Mouse (Mus musculus) left cerebral cortex, adult 2 months (tissue): ENCODE measurements at regions not wholly inside any gene's neighbourhood (a gene's known extent, or its start where the extent isn't known, plus 50 kb on each side); places are given as distances from the start of the nearest gene placed in this dataset.
A peak's percentile ranks its signal among the peaks of the same experiment; 100 is the strongest.
"Not testable (repeated sequence)": the region's sequence is repeated elsewhere in the genome, so short reads cannot be mapped to it uniquely, and the experiment has no call there.

ENCODE experiments used
- DNase-seq, 2 experiments: peaks; one replicate each; pipeline ENCODE4 v3.0.0; 2021 to 2022; ENCODE audit warnings: low spot score in 2 of 2, mixed read lengths in 1 of 2; ENCODE audit errors: extremely low spot score in 1 of 2
- H3K27ac ChIP-seq: fragments of 200-600 bp; 2 replicates; pipeline ENCODE4 v1.8.1; 2022
- H3K4me3 ChIP-seq: fragments of 200-600 bp; 2 replicates; pipeline ENCODE4 v1.8.1; 2022
- CTCF ChIP-seq: fragments of 200-600 bp; IDR thresholded peaks from 2 replicates; pipeline ENCODE4 v1.8.1; 2022; ENCODE audit warnings: antibody characterized with exemption, mild to moderate bottlenecking, moderate library complexity
- intact Hi-C: fragments of 180-260 bp; cut with DNase I; formaldehyde crosslinking; loops from one replicate; pipeline ENCODE4 v1.15.1; 2025

DNA sequence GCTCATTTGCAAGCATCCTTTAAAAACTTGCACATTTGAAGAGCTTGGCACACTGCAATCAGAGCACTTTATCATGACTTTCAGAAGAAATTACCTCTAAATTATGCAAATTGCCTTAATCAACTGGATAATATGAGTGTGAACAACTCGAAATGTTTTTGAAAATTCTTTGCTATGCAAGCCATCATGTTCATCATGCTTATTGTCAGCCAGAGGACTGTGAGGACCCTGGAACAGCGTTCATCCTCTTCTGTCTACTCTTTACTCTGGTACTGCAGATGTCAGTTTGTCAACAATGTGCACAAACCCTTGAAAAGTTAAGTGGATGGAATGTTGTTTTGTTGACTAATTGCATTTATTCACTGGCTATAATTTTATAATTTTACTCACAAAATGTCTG is 1899.9 kb upstream of the Slc39a10 start:
- no peak overlapping the region for H3K27ac ChIP-seq
- H3K4me3 ChIP-seq = no peak overlapping the region
- intact Hi-C loops = no loop called here
- no peak for DNase-seq
- TF ChIP-seq CTCF = no peak

DNA sequence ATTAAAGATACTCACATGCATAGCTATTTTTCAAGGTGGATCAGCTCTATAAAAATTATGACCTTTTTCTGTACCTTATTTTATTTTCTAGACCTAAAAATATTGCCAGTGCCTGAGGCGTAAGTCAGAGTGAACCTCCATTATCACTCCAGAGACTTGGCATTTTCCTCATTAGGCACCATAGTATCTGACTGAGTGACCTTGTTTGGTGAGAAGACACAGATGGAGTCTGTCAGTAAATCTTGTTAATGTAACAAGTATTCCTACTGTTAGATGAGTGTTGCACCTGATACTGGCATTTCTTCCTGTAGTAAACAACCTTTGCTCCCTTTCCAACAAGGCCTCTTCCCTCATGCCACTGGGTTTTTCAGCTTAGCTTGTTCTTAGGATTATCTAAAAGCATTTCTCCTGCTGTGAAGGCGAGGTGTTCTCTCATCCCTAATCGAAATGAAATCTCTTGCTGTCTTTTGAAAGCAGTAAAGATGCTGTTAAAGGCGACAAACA is 1860.7 kb upstream of the Slc39a10 start:
- H3K27ac ChIP-seq = no peak overlapping the region
- no peak overlapping the region for H3K4me3 ChIP-seq
- DNase-seq = no peak
- intact Hi-C loops = no loop called here
- TF ChIP-seq CTCF = no peak

DNA sequence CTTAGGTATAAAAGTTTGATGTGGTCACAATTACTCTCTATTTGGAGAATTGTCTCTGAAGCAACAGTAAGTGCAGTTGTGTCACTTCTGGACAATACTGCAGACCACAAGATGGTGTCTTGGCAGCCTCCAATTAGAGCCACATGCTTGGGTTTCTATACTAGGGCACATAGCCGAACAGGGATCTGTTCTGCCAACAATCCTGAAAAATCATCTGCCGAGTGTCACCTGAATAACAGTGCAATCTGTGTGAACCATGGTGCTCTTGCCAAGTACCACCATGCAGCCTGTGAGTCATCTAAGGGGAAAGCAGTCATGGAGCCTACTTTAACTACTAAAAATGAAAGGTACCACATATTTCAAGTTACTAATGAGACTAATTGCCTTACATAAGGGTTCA is 1840.9 kb upstream of the Slc39a10 start:
- no peak for TF ChIP-seq CTCF
- DNase-seq = no peak
- H3K27ac ChIP-seq = no peak overlapping the region
- intact Hi-C loops = no loop called here
- H3K4me3 ChIP-seq = no peak overlapping the region

GRCm38 (mm10) chr1:48708606-48709005 is 1816.0 kb upstream of the Slc39a10 start:
- intact Hi-C loops, H3K4me3 ChIP-seq, H3K27ac ChIP-seq: not testable (repeated sequence)
- DNase-seq = peak in 1 of 2 experiments; percentile 13
- peak; percentile 23 for TF ChIP-seq CTCF
